Mouse (Mus musculus) G1E (cell line): Measurements from ENCODE around the gene Dscam. TPM values are rescaled to one million over a fixed set of nuclear protein-coding genes. Genes with fewer than 3 reads are reported as not detected.

Experiments
- ATAC-seq: 2 replicates; pipeline ENCODE4 v1.8.0; 2016; ENCODE audit warnings: mild to moderate bottlenecking; ENCODE audit not compliant: insufficient number of reproducible peaks, poor library complexity, low FRiP score, severe bottlenecking; ENCODE audit errors: extremely low read depth
- DNase-seq: peaks from one replicate; pipeline ENCODE4 v3.0.0; 2012; ENCODE audit warnings: low spot score
- H3K27me3 ChIP-seq: 2 replicates; pipeline ENCODE4 v1.6.1; 2012; ENCODE audit warnings: mild to moderate bottlenecking, low read length, inconsistent platforms; ENCODE audit not compliant: insufficient read depth
- H3K36me3 ChIP-seq: replicated peaks from 2 replicates; pipeline ENCODE3; 2012; ENCODE audit warnings: mild to moderate bottlenecking, inconsistent platforms
- H3K4me1 ChIP-seq: 2 replicates; pipeline ENCODE4 v1.6.1; 2012; ENCODE audit warnings: low read depth, low read length, inconsistent platforms, mixed read lengths; ENCODE audit not compliant: insufficient read depth
- H3K4me3 ChIP-seq: 2 replicates; pipeline ENCODE4 v1.5.1; 2012; ENCODE audit warnings: low read depth, mild to moderate bottlenecking, inconsistent platforms, low read length, moderate library complexity, mixed read lengths
- H3K9me3 ChIP-seq: replicated peaks from 2 replicates; pipeline ENCODE4 v1.6.1; 2012; ENCODE audit warnings: inconsistent platforms
- CTCF ChIP-seq: IDR thresholded peaks from 2 replicates; pipeline ENCODE4 v1.5.1; 2012; ENCODE audit warnings: low read depth, low read length, inconsistent platforms, mixed read lengths
- GATA1 ChIP-seq: IDR thresholded peaks from 2 replicates; pipeline ENCODE4 v1.6.1; 2012; ENCODE audit warnings: borderline replicate concordance, low read length, inconsistent platforms, mixed read lengths
- GATA2 ChIP-seq: IDR thresholded peaks from 2 replicates; pipeline ENCODE4 v1.6.1; 2012; ENCODE audit warnings: low read depth, low read length, inconsistent platforms, borderline replicate concordance
- POLR2AphosphoS5 ChIP-seq: IDR thresholded peaks from 2 replicates; pipeline ENCODE4 v1.6.1; 2012; ENCODE audit warnings: low read depth, low read length, inconsistent platforms; ENCODE audit not compliant: insufficient replicate concordance
- TAL1 ChIP-seq: conservative IDR thresholded peaks from 2 replicates; pipeline ENCODE4 v1.6.1; 2012; ENCODE audit warnings: low read depth, low read length, inconsistent platforms, mixed read lengths
- polyA plus RNA-seq: library from polyadenylated mRNA; stranded (reverse); fragments of >175 nt; gene quantifications from 2 replicates; pipeline ENCODE4 v1.2.3, GENCODE M21; 2012
- total RNA-seq, 2 experiments: library from RNA; stranded (forward) in 1 of 2; stranded (reverse) in 1 of 2; fragments of 200-1000 nt in 1 of 2; fragments of >200 nt in 1 of 2; fragmentation: Nextera tagmentation in 1 of 2; gene quantifications; 2 replicates each; pipeline ENCODE4 v1.2.3; 2014 to 2017

Dscam gene
- total and polyA plus RNA-seq, 3 experiments = under 0.01 TPM; not detected in 2

DNA sequence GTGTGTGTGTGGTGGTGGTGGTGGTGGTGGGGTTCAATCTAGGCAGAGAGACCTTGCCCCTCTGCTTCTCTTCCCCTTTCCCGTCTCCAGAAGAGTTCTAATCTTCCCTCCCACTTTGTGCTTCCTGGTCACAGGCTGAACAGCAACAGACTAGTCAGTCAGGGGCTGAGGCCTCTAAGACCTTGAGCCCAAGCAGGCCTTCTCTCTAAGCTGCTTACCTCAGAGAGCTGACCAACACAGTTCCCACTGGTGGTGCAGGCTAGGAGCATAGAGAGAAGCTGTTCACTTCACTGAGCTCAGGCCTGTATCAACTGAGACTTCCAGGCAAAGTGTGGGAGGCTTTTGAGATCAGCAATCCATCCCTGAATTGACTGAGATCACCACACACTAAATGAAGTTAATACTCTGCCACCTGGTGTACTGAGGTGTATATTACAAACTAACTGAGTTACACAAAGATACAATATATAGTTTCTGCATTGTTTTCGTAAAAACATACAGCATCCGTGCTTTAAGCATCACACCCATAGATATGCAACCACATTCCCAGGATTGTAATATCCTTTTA, 153.3 kb downstream of the Dscam start:
- DNase-seq (no peak), ATAC-seq (no peak)
- no peaks in the 10 kb centered on the region for H3K27me3 ChIP-seq
- no peak overlapping the region for H3K4me3 ChIP-seq
- H3K36me3 ChIP-seq = no peaks in the 10 kb centered on the region
- H3K9me3 ChIP-seq = no peaks in the 10 kb centered on the region
- H3K4me1 ChIP-seq = no peaks in the 10 kb centered on the region
- no peak for TF ChIP-seq TAL1
- TF ChIP-seq GATA1 = no peak
- no peak for TF ChIP-seq GATA2
- TF ChIP-seq POLR2AphosphoS5 = no peak
- TF ChIP-seq CTCF = no peak

DNA sequence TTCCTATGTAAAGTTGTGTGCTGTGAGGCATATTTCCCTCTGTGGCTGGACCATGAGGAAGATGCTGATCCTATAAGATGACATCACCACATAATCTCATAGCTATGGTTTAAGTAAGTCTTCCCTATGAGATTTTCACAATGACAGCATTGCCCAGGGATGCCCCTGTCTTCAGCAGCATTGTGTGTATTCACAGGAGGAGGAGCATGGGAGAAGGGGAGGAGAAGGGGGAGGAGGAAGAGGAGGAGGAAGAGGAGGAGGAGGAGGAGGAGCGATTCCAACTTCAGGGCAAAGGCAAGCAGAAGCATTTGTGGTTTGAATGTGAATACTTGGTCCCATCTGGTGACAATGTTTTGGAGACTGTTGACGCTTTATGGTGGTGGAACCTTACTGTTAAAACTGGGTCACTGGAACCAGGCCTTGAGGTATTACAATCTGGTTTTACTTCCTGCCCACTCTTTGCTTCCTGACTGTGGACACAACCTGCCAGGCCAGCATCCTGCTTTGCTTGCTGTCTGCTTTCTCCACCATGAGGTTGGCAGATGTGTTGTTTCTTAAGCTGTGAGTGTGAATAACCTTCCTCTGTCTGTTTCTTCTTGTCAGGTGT, 154.2 kb downstream of the Dscam start:
- DNase-seq (no peak), ATAC-seq (no peak)
- Histone ChIP-seq H3K27me3 (no peaks in the 10 kb centered on the region), H3K9me3 (no peaks in the 10 kb centered on the region), H3K36me3 (no peaks in the 10 kb centered on the region), H3K4me3 (no peak overlapping the region), H3K4me1 (no peaks in the 10 kb centered on the region)
- TF ChIP-seq POLR2AphosphoS5 (no peak), TAL1 (no peak), GATA1 (no peak), CTCF (no peak), GATA2 (no peak)

DNA sequence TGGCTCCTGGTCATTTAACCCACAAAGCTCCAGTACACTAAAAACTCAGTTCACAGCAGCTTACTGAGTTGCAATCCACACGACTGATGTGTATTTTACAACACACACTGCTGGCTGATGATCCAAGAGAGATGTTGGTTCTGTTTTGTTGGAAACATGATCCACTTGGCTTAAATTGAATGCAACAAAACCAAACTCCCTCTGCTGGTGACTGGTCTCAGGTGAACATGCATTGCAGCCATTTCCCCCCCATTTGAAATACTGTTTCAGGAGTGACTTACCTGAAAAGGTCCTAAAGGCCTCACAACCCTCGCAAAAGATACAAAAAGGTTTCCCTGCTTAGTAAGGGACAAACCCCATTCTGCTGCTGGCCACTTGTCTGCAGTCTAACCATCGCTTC, 156.2 kb downstream of the Dscam start:
- Histone ChIP-seq H3K36me3 (no peaks in the 10 kb centered on the region), H3K4me3 (no peak overlapping the region), H3K4me1 (no peaks in the 10 kb centered on the region), H3K27me3 (no peaks in the 10 kb centered on the region), H3K9me3 (no peaks in the 10 kb centered on the region)
- TF ChIP-seq POLR2AphosphoS5 (no peak), GATA1 (no peak), CTCF (no peak), GATA2 (no peak), TAL1 (no peak)
- ATAC-seq (no peak), DNase-seq (no peak)

DNA sequence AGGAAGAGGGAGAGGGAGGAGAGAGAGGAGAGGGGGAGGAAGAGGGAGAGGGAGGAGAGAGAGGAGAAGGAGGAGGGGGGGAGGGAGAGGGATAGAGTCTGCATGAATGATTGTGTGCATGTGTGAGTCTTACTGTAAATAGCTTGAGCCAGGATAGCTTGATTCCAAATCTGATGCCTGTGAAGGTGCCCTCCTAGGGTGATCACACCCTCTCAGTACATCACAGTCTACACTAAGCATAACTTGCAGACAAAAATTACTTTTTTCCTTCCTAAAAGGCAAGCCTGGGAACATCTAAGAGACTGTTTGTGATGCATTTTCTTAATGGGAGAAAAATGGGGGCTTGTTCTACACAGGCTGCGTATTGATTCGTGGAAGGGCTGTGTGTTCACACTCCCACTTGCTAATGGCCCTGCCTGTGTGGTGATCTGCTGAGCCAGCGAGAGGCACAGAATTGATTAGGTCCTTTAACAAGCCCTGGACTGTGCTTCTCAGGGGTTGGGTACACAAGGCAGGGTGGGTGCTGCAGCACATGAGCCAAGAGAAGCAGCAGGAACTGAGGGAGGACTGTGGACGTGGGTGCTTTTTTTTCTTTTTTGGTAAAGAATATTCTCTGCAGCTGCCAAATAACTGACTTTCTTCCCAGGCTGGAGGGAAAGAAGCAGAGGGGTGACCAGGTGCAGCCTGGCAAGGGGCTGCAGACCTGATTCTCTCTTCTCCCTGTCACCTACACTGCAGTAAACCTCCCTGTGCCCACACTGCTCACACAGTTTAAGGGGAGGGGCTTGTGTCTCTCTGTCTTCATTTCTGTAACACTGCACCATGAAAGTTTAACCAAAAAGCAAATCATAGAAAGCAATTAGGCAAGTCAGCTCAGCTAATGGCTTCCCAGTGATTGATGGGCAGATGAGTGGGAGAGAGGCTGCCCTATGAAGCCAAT, 161.2 kb downstream of the Dscam start:
- TF ChIP-seq GATA1 (no peak), GATA2 (no peak), CTCF (no peak), POLR2AphosphoS5 (no peak), TAL1 (no peak)
- DNase-seq (no peak), ATAC-seq (no peak)
- H3K36me3 ChIP-seq = no peaks in the 10 kb centered on the region
- no peak overlapping the region for H3K4me3 ChIP-seq
- peaks cover 3% of the 10 kb centered on the region; the same call in 1 of the 2 replicates for H3K9me3 ChIP-seq
- no peaks in the 10 kb centered on the region for H3K4me1 ChIP-seq
- no peaks in the 10 kb centered on the region for H3K27me3 ChIP-seq

DNA sequence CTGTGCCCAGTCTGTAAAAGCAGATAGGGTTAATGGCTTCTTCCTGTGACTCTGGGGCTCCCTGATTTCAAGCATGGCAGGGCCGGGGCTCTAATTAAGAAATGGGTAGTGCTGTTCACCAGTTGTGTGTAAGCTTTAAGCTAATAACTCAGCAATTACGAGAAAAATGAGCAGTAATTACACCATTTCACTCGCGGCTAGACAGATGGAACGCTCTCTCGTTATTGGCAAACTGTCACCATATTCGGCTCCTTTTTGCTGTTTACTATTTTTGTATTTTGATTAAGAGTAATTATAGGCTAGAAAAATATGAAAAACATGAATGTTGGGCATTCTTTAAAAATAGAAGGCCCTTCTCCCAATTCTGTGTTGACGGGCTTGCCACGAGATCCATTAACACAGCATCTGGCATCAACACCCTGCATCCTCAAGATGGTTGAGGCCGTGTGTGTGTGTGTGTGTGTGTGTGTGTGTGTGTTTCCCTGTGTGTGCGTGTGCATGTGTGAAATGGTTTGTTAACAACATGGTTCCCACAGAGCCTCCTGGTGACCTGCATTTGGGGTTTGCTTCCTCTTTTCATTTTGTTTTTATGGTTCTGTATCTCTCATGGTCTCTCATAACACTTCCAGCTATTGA, 162.5 kb downstream of the Dscam start:
- H3K36me3 ChIP-seq = no peaks in the 10 kb centered on the region
- no peaks in the 10 kb centered on the region for H3K4me1 ChIP-seq
- no peak overlapping the region for H3K4me3 ChIP-seq
- H3K27me3 ChIP-seq = no peaks in the 10 kb centered on the region
- no peak for ATAC-seq
- H3K9me3 ChIP-seq = peaks cover 3% of the 10 kb centered on the region; the same call in 1 of the 2 replicates
- no peak for TF ChIP-seq CTCF
- no peak for TF ChIP-seq POLR2AphosphoS5
- TF ChIP-seq GATA2 = no peak
- TF ChIP-seq TAL1 = no peak
- no peak for DNase-seq

DNA sequence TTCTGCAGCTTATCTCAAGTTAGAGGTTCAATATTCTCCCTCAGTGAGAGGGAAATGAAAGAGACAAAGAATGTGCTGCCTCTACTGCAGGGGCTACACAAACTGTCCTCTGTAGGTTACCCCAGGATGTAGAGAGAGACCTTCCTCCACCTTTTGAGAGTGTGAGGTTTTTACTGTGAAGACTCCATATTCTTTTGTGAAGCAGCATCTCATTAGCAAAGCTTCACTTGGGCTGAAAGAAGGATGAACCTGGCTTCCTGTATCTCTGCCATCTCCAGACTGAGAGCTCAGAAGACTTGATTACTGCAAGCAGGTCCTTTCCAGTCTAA, 163.7 kb downstream of the Dscam start:
- Histone ChIP-seq H3K4me3 (no peak overlapping the region), H3K9me3 (peaks cover 3% of the 10 kb centered on the region; the same call in 1 of the 2 replicates), H3K4me1 (no peaks in the 10 kb centered on the region), H3K27me3 (no peaks in the 10 kb centered on the region), H3K36me3 (no peaks in the 10 kb centered on the region)
- no peak for TF ChIP-seq TAL1
- no peak for TF ChIP-seq GATA1
- no peak for TF ChIP-seq CTCF
- no peak for TF ChIP-seq GATA2
- no peak for TF ChIP-seq POLR2AphosphoS5
- ATAC-seq (no peak), DNase-seq (no peak)
